Mouse (Mus musculus): ENCODE data around the gene Txk. TPM values are rescaled to one million over a fixed set of nuclear protein-coding genes. Genes with fewer than 3 reads are reported as not detected.

Txk gene
- polyA plus RNA-seq, 1 experiment = 0.11 TPM

DNA sequence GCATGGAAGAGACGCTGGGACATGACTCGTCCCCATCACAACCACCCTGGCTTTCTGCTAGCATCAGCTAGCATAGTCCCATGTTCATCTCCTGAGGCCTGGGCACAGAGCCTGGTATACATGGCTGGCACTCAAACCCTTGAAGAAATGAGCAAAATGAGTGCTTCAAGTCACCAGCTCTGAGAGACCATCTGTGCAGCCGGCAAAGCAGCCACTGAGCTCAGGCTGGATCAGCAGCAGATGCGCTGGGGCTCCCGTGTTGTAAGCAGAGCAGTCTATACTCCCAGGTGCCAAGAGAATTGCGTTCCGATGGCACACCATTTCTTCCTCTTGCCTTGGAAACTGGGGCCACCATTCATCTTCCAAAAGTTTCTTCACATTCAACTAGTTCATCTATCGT, 3.4 kb upstream of the Txk start:
- Histone ChIP-seq H3K36me3 (replicated peaks; ENCODE audit: low read length) (peaks cover 97% of the 10 kb centered on the region), H3K27me3 (replicated peaks) (no peaks in the 10 kb centered on the region), H3K4me3 (replicated peaks) (no peak overlapping the region), H3K9me3 (no peaks in the 10 kb centered on the region), H3K4me1 (no peaks in the 10 kb centered on the region)
- no peak for TF ChIP-seq FLI1 (IDR thresholded peaks at IDR 0.05; ENCODE audit: low read length)
- no peak for TF ChIP-seq GATA1 (IDR thresholded peaks at IDR 0.05; ENCODE audit: borderline replicate concordance, low read length)

DNA sequence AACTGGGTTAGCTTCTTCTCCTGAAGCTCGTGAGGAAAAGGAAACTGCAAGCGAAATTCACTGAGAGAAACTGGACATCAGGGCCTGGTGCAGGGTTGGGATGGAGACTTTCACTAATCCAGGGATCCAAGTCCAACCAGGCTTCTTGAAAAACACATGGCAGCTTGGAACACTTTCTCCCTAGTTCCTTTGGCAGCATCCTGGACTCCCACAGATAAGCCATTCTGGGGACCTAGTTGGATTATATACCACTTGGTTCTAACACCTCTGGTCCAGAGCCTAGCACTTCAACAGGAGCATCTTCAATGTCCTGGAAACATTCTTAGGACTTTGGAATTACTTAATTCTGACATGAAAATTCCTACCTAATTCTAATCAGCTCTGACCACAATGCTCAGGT, 2.5 kb upstream of the Txk start:
- H3K36me3 ChIP-seq (replicated peaks; ENCODE audit: low read length) = peaks cover 92% of the 10 kb centered on the region
- no peaks in the 10 kb centered on the region for H3K4me1 ChIP-seq
- H3K27me3 ChIP-seq (replicated peaks) = no peaks in the 10 kb centered on the region
- TF ChIP-seq FLI1 (IDR thresholded peaks at IDR 0.05; ENCODE audit: low read length) (no peak), GATA1 (IDR thresholded peaks at IDR 0.05; ENCODE audit: borderline replicate concordance, low read length) (no peak)
- H3K4me3 ChIP-seq (replicated peaks) = no peak overlapping the region
- no peaks in the 10 kb centered on the region for H3K9me3 ChIP-seq

DNA sequence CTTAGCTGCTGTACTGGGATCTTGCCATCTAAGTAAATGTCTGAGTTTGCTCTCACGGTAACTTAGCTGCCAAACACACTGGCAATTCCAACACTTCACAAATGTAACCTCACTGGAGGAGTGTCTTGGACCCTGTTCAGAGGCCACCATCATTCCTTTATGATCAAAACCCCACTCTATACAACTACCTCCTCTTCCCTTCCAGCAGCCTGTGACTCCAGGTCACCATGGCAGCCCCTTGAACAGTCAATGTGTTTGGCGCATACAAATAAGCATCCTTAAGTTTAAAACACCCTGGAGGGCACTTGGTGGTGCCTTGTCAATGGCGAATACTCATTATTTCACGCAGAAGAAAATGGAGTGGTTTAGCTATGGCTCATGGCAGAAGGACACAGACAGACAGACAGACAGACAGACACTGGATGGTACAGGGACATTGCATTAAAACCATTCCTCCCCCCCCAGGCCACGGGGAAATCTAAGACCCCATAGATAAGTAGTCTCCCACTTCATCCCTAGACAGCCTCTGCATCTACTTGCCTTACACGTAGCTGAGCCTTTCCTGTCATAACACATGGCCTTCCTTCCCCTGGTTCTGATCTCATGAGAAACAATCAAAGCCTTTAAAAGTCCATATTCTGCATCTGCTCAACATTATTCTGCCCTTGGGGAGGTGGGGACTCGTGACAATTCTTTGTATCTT, 1.4 kb downstream of the Txk start:
- TF ChIP-seq FLI1 (IDR thresholded peaks at IDR 0.05; ENCODE audit: low read length) (no peak), GATA1 (IDR thresholded peaks at IDR 0.05; ENCODE audit: borderline replicate concordance, low read length) (no peak)
- Histone ChIP-seq H3K4me3 (replicated peaks) (no peak overlapping the region), H3K4me1 (no peaks in the 10 kb centered on the region), H3K9me3 (no peaks in the 10 kb centered on the region), H3K27me3 (replicated peaks) (no peaks in the 10 kb centered on the region), H3K36me3 (replicated peaks; ENCODE audit: low read length) (peaks cover 54% of the 10 kb centered on the region)

DNA sequence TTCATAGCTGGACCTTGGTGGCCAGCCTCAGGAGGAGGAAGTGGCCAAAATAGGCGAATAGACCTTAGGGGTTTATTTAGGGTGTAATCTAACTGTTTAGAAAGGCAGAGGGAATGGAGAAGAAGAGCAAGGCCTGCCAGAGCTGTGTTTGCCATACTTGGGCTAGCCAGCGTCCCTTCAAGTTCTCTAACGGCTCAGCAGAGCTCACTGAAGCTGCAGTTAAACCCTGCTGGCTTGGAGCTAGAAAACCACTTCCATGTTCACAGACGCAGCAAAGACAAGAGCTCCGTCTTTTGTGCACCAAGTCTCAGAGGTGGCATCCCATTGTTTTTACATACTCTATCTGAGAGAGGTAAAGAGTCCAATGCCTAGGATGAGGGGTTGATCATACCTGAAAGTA, 2.4 kb downstream of the Txk start:
- Histone ChIP-seq H3K36me3 (replicated peaks; ENCODE audit: low read length) (peaks cover 44% of the 10 kb centered on the region), H3K4me1 (no peaks in the 10 kb centered on the region), H3K27me3 (replicated peaks) (no peaks in the 10 kb centered on the region), H3K4me3 (replicated peaks) (no peak overlapping the region), H3K9me3 (no peaks in the 10 kb centered on the region)
- TF ChIP-seq GATA1 (IDR thresholded peaks at IDR 0.05; ENCODE audit: borderline replicate concordance, low read length) = no peak
- TF ChIP-seq FLI1 (IDR thresholded peaks at IDR 0.05; ENCODE audit: low read length) = no peak

DNA sequence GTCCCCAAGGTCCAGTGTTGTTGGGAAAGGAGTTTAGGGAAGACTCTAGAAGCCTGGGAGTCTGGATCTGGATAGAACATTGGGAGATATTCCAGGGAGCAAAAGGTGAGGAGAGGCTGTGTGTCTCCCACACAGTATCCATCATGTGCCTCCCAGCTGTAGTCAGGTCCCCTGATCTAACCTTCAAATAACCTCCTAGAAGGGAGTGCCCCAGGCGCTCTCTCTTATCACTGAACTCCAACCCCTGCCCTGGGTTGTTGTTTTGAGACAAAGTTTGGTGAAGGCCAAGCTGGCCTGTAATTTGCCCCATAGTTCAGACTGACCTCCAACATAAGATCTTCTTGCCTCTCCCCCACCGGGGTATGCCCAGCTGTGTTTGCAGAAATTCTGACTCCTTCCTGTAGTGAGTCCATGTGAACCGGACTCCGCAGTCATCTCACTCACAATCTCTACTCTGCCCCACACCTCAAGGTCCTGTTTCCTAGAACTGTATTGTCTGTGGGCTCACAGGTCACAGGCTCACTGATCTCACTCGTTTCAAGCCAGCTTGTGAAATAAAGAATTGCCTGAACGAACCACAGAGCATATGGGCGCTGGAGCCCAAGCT, 3.8 kb downstream of the Txk start:
- TF ChIP-seq GATA1 (IDR thresholded peaks at IDR 0.05; ENCODE audit: borderline replicate concordance, low read length) (no peak), FLI1 (IDR thresholded peaks at IDR 0.05; ENCODE audit: low read length) (no peak)
- no peaks in the 10 kb centered on the region for H3K4me1 ChIP-seq
- peaks cover 1% of the 10 kb centered on the region for H3K27me3 ChIP-seq (replicated peaks)
- no peaks in the 10 kb centered on the region for H3K9me3 ChIP-seq
- no peak overlapping the region for H3K4me3 ChIP-seq (replicated peaks)
- H3K36me3 ChIP-seq (replicated peaks; ENCODE audit: low read length) = peaks cover 30% of the 10 kb centered on the region

DNA sequence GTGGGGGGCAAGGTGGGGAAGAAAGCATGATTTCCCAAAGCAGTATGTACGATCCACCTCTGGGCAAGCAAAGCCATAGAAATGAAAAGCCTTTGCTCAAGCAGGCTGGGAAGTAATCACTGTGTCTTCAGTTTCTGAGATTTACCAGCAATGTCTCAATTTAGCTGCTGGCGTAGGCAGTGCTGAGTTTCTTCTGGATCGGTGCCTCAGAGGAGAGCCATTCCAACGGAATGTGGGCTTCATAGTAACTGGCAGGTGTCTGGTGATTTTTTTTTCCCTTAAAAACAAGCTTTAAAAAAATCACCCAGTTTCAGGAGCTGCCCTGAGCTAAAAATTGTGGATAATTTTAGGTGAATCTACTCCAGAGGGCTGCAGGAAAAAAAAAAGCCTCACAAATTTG, 5.2 kb downstream of the Txk start:
- peaks cover 6% of the 10 kb centered on the region for H3K27me3 ChIP-seq (replicated peaks)
- H3K4me3 ChIP-seq (replicated peaks) = no peak overlapping the region
- TF ChIP-seq FLI1 (IDR thresholded peaks at IDR 0.05; ENCODE audit: low read length) = no peak
- TF ChIP-seq GATA1 (IDR thresholded peaks at IDR 0.05; ENCODE audit: borderline replicate concordance, low read length) = no peak
- no peaks in the 10 kb centered on the region for H3K9me3 ChIP-seq
- H3K36me3 ChIP-seq (replicated peaks; ENCODE audit: low read length) = peaks cover 16% of the 10 kb centered on the region
- H3K4me1 ChIP-seq = no peaks in the 10 kb centered on the region

DNA sequence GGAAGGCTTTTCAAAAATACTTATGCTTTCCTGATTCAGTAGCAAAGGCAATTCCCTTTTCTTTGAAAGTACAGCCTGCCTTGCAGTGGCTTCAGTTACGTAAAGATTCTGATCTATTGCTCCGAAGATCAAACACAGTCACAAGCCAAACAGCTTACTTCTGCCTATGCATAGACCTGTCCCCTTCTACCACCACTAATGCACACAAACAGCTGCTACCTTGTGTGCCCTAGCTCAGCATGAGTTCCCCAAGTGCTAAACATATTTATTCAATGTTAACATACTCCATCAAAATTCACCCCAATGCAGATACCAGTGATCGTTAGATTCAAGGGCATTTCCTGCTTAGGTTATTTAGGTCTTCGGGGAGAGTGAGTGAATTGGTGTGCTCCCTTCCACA, 6.1 kb downstream of the Txk start:
- peaks cover 9% of the 10 kb centered on the region for H3K36me3 ChIP-seq (replicated peaks; ENCODE audit: low read length)
- H3K4me3 ChIP-seq (replicated peaks) = no peak overlapping the region
- TF ChIP-seq GATA1 (IDR thresholded peaks at IDR 0.05; ENCODE audit: borderline replicate concordance, low read length) (no peak), FLI1 (IDR thresholded peaks at IDR 0.05; ENCODE audit: low read length) (no peak)
- H3K27me3 ChIP-seq (replicated peaks) = peaks cover 6% of the 10 kb centered on the region
- no peaks in the 10 kb centered on the region for H3K9me3 ChIP-seq
- H3K4me1 ChIP-seq = no peaks in the 10 kb centered on the region

DNA sequence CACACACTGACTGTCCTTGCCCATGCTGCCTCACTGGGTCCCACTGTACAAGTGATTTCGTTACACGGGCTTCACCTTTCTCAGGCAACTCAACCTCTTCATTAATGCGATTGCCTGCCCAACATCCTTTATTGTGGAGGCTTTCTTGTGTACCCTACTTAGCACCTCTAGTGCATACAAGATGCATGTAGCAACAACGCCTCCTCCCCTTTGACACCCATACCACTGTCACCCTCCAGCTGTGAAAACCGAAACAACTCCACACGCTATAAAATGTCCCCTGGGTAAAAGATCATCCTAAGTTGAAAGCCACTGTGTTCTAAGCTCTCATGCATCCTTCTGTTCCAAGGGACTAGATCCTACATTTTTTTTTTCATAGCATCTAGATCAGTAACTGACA, 9.5 kb downstream of the Txk start:
- Histone ChIP-seq H3K9me3 (no peaks in the 10 kb centered on the region), H3K36me3 (replicated peaks; ENCODE audit: low read length) (no peaks in the 10 kb centered on the region), H3K4me3 (replicated peaks) (no peak overlapping the region), H3K4me1 (no peaks in the 10 kb centered on the region), H3K27me3 (replicated peaks) (peaks cover 8% of the 10 kb centered on the region)
- TF ChIP-seq GATA1 (IDR thresholded peaks at IDR 0.05; ENCODE audit: borderline replicate concordance, low read length) = no peak
- TF ChIP-seq FLI1 (IDR thresholded peaks at IDR 0.05; ENCODE audit: low read length) = no peak

DNA sequence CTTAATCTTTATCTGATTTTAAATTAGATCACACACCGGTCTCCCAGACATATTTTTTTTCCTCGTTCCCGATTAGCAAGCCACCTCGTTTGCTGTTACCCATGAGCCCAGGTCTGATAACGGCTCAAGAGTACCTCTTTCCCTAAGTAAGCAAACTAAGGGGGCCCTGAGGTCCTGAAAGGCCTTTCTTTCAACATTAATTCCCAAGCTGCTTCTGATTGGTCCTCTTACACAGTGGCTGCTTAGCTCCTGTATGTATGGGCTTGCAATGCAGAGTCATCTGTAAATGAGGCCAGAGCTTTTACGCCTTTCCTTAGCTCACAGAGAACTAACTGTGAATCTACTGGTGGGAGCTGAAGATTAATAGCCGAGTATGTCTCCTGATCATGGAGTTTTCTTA, 15.7 kb downstream of the Txk start:
- H3K36me3 ChIP-seq (replicated peaks; ENCODE audit: low read length) = no peaks in the 10 kb centered on the region
- H3K4me3 ChIP-seq (replicated peaks) = no peak overlapping the region
- peaks cover 6% of the 10 kb centered on the region for H3K4me1 ChIP-seq
- H3K9me3 ChIP-seq = no peaks in the 10 kb centered on the region
- peaks cover 9% of the 10 kb centered on the region for H3K27me3 ChIP-seq (replicated peaks)
- TF ChIP-seq FLI1 (IDR thresholded peaks at IDR 0.05; ENCODE audit: low read length) = no peak
- TF ChIP-seq GATA1 (IDR thresholded peaks at IDR 0.05; ENCODE audit: borderline replicate concordance, low read length) = no peak

DNA sequence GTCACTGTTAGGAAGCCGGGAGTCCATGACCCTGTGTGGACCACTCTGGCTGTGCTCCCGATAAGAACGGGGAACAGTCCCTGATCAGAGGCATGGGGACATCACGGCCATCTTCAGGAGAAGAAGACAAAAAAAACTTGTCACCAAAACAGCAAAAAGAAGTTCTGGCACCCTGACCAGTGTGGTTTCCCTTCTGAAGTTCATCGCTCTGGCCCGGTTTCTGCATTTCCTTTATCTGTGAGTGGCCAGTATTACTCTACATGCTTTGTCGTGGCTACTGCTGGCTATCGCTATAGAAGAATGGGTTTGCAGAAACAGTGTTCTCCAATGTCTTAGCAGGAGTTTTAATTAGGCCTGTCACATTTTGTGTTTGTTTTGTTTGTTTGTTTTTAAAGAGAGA, 16.1 kb downstream of the Txk start:
- H3K27me3 ChIP-seq (replicated peaks) = peaks cover 9% of the 10 kb centered on the region
- no peak overlapping the region for H3K4me3 ChIP-seq (replicated peaks)
- no peaks in the 10 kb centered on the region for H3K36me3 ChIP-seq (replicated peaks; ENCODE audit: low read length)
- no peaks in the 10 kb centered on the region for H3K9me3 ChIP-seq
- peaks cover 6% of the 10 kb centered on the region for H3K4me1 ChIP-seq
- TF ChIP-seq FLI1 (IDR thresholded peaks at IDR 0.05; ENCODE audit: low read length) (no peak), GATA1 (IDR thresholded peaks at IDR 0.05; ENCODE audit: borderline replicate concordance, low read length) (no peak)
